Mouse (Mus musculus): Measurements from ENCODE around the gene Pld6.
A peak's percentile ranks its signal among the peaks of the same experiment; 100 is the strongest.

GRCm38 (mm10) chr11:59808170-59808960, 20.9 kb upstream of the Pld6 start:
- TF ChIP-seq CTCF (IDR thresholded peaks at IDR 0.05; ENCODE audit: borderline replicate concordance, extremely low read depth, insufficient read depth, insufficient read length) = peak; percentile 8; the same call in 1 of the 2 replicates
- TF ChIP-seq POLR2A (IDR thresholded peaks at IDR 0.05; ENCODE audit: borderline replicate concordance, extremely low read depth, insufficient read depth, insufficient read length, poor library complexity, severe bottlenecking) = no peak
